Mouse (Mus musculus) monocyte, adult 2 months (primary cell): Measurements from ENCODE around the gene Dab1.

Experiments used
- DNase-seq, 2 experiments: peaks; one replicate each; pipeline ENCODE4 v3.0.0; 2022; ENCODE audit warnings: low spot score in 2 of 2, low read depth in 1 of 2

Gene Dab1

DNA sequence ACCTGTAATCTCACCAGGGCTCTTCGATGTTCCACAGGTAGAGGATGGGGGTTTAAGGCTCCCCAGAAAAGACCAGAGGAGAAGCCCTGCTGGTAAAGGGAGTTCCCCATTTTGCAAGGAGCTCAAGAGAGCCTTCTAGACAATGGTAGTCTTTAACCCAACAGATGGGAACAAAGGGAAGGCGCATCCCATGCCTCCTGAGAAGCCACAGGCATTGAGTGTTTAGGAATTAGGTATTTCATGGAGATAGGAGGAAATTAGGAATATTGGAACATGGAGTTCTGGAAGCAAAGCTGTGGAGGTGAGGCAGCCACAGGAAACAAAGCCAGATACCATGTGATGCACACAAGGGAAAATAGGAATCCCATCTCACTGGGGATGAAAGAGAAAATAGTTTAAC is 881.0 kb downstream of the Dab1 start:
- DNase-seq: no peak

DNA sequence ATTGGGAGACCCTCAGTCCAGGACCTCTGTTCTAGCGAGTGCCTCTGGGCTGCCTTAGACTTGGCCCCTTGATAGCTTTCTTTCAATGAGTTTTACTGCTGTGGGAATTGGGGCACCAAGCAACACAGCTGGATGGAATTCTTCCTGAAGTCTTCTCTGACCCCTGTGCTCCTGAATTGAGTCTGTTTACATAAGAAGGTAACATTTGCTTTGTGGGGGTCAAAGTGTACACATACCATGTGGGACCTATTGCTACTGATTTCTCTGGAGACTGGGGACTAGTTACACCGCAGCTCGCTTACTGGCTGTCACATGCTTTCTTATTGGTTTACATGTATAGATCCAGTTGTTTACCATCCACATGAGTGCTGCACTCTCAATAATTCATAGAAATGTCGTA is 881.5 kb downstream of the Dab1 start:
- DNase-seq: no peak

- DNase-seq: no peak
These were observed 882.1 kb downstream of the Dab1 start for GRCm38 (mm10) chr4:104501245-104501644.

DNA sequence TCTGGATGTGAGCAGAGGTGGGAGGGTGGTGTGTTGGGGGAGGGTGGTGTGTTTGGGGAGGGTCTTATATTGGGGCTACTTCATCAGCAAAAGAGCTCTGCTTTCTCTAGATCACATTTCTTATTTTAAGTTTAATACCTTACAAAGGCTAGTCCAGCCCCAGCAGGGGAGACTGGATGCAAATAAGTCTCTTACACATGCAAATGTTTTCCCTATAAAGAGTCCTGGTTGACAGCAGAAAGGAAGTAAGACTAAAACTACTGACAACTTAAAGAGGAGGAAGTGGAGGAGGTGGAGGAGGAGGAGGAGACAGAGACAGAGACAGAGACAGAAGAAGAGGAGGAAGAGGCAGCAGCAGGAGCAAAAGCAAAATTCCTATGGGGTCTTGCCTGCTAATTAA is 885.8 kb downstream of the Dab1 start:
- DNase-seq: no peak

GRCm38 (mm10) chr4:104509230-104509985 is 890.2 kb downstream of the Dab1 start:
- DNase-seq: no peak

- DNase-seq: no peak
These were observed 892.7 kb downstream of the Dab1 start for GRCm38 (mm10) chr4:104511855-104512254.

DNA sequence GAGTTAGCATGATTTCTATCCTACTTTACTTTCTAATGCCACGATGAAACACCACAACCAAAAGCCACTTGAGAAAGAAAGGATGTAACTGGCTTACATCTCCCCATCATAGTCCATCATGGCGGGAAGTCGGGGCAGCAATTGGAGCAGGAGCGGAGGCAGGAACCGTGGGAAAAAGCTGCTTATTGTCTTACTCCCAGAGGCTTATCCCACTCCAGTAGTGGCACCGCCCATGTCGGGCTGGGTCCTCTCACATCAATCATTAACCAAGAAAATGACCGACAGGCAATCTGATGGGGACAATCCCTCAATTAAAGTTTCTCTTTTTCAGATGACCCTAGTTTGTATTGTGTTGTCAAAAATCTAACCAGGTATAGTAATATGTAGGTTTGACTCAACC is 893.4 kb downstream of the Dab1 start:
- no peak for DNase-seq

DNA sequence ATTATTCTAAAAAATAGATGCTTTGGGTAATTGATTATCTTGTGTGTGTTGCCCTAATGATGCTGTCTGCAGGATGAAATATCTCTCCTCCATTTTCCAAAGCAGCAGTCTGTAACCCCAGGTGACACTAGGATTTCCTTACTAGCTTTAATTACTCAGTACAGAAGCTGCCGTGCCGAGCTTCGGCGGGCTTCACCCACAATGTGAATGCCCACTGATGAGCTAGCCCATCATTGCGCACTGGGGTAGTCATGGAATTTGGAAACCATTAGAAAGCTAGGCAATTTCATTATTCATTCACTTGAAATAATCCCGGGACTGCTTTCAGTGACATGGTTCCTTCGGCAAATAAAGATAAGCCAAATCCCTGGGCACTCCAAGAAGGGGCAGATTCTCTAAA is 894.5 kb downstream of the Dab1 start:
- DNase-seq: no peak

DNA sequence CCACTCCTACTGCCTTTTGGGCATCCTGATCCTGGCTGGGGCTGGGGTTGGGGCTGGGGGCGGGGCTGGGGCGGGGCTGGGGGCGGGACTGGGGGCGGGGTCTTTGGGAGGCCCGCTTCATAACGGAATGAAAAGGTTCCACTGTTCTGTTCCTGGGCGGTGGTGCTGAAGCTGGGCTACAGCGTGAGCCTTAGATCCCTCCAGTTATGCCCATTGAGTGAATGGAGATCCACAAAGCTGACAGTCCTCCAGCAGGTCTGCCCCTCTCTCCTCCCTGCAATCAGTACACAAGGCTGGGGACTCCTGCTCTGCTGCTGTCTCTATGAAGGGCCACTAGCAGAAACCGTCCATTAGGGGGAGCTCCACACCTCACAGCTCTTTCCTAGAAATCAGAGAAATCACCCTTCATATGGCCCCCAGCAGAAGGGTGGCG is 895.4 kb downstream of the Dab1 start:
- DNase-seq: no peak

- DNase-seq: no peak
These were observed 896.5 kb downstream of the Dab1 start for GRCm38 (mm10) chr4:104515681-104516080.

DNA sequence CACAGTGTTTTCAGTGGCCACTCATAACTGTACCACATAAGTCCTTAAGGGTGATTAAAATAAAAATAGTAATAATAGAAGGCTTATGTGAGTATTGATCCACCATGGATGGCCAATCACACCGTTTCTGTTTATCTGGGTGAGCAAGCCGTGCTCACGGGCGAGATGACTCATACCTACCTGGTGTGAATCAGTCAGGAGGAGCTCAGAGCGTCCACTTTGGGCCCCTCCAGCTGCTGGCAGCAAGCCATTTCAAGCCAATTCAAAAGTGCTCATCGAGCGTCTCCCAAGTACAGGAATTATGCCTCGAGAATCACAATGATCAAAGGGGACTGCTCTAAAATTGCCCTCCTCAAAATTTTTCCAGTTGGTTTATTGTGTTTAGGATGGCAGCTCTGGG is 903.2 kb downstream of the Dab1 start:
- no peak for DNase-seq

DNA sequence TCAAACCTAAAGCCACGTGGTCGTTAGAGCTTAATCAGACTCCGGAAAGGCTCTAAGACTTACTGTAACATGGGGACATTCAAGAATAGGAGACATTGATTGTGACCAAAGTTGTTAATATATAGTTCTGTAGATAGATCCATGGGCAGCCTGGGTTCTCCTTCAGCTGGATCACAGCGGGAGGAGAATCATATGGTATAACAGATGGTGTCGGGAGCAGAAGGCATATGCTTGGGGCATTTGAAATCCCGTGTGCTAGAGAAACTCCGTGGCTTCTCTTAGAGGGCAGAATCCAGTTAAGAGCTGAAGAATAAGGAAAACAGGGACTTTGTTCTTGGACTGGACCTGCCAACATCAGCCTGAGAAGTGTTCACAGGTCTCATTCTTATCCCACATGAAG is 904.6 kb downstream of the Dab1 start:
- DNase-seq: no peak

DNA sequence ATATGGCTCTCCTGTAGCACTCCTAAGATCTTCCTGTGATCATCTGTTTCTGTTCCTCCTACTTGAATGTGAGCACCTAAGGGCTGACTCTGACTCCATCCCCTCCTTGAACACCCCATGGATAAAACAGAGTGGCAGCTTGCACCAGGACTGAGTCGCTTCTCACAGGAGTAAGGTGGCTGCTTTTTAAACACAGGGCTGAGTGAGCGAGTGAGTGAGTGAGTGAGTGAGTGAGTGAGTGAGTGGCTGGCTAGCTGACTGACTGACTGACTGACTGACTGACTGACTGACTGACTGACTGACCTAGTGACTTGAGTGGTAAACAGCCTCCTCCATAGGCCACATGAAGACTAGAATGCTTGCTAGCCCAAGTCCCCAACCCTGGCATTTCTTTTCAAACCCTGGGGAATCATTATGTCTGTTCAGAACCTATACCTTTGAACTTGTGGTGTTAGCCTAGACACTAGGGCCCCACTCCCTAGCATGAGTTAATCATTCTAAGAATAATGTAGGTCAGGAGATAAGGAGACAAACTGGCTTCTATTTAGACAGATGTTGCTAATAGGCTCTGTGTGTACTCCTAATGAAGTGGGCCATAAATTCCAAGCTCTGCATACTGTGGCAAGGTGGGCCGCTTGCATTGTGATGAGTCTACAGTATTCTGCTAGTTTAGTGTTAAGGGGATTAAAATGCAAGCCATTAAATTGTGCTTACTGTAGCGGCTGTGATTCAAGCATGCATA is 910.9 kb downstream of the Dab1 start:
- no peak for DNase-seq

GRCm38 (mm10) chr4:104532846-104533245 is 913.7 kb downstream of the Dab1 start:
- no peak for DNase-seq

GRCm38 (mm10) chr4:104538420-104538819 is 919.3 kb downstream of the Dab1 start:
- DNase-seq: no peak

DNA sequence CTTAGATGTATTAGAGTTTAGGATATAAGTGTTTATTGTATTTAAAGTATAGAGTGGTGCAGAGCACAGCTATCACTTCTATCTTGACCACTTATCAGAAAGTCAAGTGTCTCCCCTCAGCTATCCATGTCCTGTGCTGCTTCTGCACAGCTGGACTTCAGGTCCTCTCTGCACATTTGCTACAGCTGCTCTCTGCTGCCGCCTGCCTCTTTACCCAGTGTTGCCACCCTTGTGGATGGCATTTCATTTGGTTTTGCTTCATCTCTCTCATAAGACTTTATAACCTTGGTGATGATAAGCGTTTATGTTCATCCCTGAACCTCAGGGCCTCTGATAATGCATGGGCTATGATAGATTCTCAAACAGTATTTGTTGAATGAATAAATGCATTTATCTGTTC is 919.9 kb downstream of the Dab1 start:
- DNase-seq: no peak

GRCm38 (mm10) chr4:104547091-104547490 is 927.9 kb downstream of the Dab1 start:
- no peak for DNase-seq

DNA sequence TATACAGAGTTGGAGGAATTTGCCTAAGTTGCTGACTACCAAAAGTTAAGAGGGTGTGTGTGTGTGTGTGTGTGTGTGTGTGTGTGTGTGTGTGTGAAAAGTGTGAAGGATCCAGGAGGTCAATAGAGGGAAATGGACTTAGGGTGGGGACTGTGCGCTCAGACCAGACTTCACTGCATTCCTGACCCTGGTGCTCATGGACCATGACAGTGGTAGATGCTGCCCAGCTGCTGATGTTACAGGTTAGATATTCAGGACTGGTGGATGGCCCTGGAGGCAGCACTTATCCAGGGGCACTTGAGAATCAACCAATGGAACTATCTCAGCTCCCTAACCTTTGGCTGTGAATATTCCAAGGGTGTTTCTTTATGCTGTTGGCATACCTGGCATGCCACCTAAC is 929.1 kb downstream of the Dab1 start:
- DNase-seq: no peak

GRCm38 (mm10) chr4:104550581-104551205 is 931.5 kb downstream of the Dab1 start:
- no peak for DNase-seq

GRCm38 (mm10) chr4:104551390-104552070 is 932.4 kb downstream of the Dab1 start:
- no peak for DNase-seq

DNA sequence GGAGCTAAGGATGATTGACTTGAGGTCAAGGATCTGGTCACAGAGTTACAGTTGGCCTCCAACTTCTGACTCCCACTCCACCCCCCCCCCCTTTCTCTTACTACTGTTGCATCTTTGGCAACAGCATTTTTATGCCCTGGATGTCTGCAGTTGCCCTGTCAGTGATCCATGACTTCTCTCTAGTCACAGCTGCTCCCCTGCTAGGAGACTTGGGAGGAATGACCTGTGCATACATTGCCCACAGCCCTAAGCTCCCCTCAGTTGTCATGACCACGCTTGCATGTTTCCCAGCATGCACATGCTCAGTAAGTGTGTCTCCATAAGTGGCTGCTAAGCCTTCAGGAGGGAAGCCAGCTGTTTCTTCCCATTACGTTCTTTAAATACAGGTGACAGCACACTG is 936.2 kb downstream of the Dab1 start:
- DNase-seq: no peak

DNA sequence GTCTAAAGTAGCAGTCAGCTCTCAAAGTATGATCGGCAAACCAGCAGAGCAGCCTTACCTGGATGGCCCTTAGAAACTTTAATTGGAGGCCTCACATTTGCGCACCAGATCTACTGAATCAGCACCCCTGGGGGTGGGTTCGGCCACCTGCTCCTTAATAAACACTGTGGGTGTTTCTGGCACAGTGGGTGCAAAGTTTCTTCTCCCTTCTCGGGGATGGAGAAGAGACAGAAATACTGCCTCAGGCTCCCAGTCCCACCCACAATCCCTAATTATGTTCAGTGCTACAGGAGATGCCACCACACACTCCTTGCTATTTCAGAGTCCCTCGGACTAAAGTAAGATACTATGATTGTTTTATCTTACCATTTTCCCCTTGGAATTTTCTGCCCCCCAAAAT is 944.4 kb downstream of the Dab1 start:
- no peak for DNase-seq
